Mouse (Mus musculus): ENCODE data around the gene Syce2. TPM values are rescaled to one million over a fixed set of nuclear protein-coding genes. Genes with fewer than 3 reads are reported as not detected.

Syce2 gene
- total and polyA plus RNA-seq, 3 experiments, result 0.54 TPM; not detected in 2

DNA sequence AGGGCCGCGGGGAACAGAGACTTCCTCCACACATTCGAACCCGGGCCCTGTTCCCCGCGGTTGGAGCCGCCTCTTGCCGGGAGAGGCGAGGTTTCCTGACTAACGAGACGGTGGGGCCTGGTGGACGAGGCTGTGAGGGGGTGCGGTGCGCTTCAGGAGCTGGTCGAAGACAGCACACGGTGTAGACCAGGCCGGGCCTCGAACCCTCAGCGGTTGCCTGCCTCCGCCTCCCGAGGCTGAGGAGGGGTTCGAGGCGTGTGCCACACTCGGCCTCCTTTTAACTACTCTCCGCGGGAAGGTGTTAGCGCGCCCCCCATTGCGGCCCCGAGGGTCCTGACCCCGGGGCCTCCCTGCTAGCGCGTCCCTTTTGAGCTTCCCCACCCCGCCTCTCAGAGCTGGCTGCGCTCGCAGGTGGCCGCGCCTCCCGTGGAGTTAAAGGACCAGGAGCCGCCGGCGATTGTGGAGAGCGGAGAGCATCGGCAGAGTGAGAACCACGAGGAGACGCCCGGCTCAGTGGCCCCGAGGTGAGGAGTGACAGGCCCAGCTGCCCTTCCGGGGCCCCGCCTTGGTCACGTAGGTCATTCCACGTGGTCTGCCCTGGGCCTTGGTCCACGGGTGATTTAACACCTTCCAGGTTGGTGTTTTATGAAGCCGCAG is 526 bp downstream of the Syce2 start:
- dilution Hi-C loops (cut with MboI; ENCODE audit: extremely low pct_ligation_motif_present, extremely low pct_unique_long_range_greater_than_20kb, low sequenced_read_pairs) (no loop called here), in situ Hi-C loops (cut with MboI; ENCODE audit: low pct_ligation_motif_present, low pct_unique_long_range_greater_than_20kb, low sequenced_read_pairs) (no loop called here)
- no peaks in the 10 kb centered on the region for H3K4me1 ChIP-seq (ENCODE audit: control insufficient read depth in 1 of 2, insufficient read depth in 2 of 2)
- H3K36me3 ChIP-seq (replicated peaks in 1 of 2; ENCODE audit: control insufficient read depth in 1 of 2, insufficient read depth in 1 of 2, low read length in 1 of 2), result peaks cover 23 to 70% of the 10 kb centered on the region in 2 experiments
- no peak overlapping the region for H3K4me3 ChIP-seq (replicated peaks in 1 of 3; ENCODE audit: low read depth in 2 of 3, low read length in 2 of 3, poor library complexity in 1 of 3)
- TF ChIP-seq MAZ (IDR thresholded peaks at IDR 0.05; ENCODE audit: low read depth, low read length), result no peak
- TF ChIP-seq SMC3 (IDR thresholded peaks at IDR 0.05; ENCODE audit: low read depth, low read length), result no peak
- no peak for TF ChIP-seq PAX5 (IDR thresholded peaks at IDR 0.05; ENCODE audit: low read length)
- no peak for TF ChIP-seq MEF2A (IDR thresholded peaks at IDR 0.05; ENCODE audit: borderline replicate concordance, low read depth, low read length)
- no peak for TF ChIP-seq JUND (conservative IDR thresholded peaks at IDR 0.05; ENCODE audit: low read depth, low read length)
- no peak for TF ChIP-seq IRF4 (IDR thresholded peaks at IDR 0.05; ENCODE audit: low read depth, low read length)
- H3K27me3 ChIP-seq (replicated peaks), result no peaks in the 10 kb centered on the region
- H3K9ac ChIP-seq (ENCODE audit: insufficient read depth, low read depth), result no peak overlapping the region
- no peaks in the 10 kb centered on the region for H3K79me2 ChIP-seq (replicated peaks; ENCODE audit: control insufficient read depth, extremely low read depth, insufficient read depth, poor library complexity, severe bottlenecking)
- no peaks in the 10 kb centered on the region for H3K9me3 ChIP-seq (replicated peaks; ENCODE audit: low read length)
- H3K4me2 ChIP-seq (ENCODE audit: insufficient read depth, low read depth, poor library complexity, severe bottlenecking), result no peak overlapping the region
- no peak for DNase-seq (ENCODE audit: extremely low read depth)
- no peak overlapping the region for H3K27ac ChIP-seq (ENCODE audit: insufficient read depth, low read depth)

DNA sequence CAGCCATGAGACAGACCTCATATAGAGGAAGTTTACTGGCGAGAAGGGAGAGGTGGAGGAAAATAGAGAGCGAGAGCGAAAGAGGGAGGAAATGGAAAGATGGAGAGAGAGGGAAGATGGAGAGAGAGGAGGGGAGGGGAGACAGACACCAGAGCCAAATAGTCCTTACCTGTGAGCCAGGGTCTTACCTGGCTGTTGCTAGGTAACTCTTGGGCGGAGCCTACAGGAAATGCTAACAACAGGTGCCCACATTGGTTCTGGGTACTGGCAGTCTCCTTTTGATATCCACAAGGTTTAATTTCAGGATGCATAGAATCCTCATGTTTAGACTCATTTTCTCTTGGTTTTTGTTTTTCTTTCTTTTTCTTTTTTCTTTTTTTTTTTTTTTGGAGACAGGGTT is 1.1 kb downstream of the Syce2 start:
- TF ChIP-seq IRF4 (IDR thresholded peaks at IDR 0.05; ENCODE audit: low read depth, low read length) (no peak), TBP (conservative IDR thresholded peaks at IDR 0.05; ENCODE audit: low read depth, low read length) (no peak), CTCF (conservative IDR thresholded peaks at IDR 0.05 in 1 of 2, IDR thresholded peaks at IDR 0.05 in 1 of 2; ENCODE audit: low read depth in 2 of 2, low read length in 2 of 2) (no peak), PAX5 (IDR thresholded peaks at IDR 0.05; ENCODE audit: low read length) (no peak)
- Histone ChIP-seq H3K79me2 (replicated peaks; ENCODE audit: control insufficient read depth, extremely low read depth, insufficient read depth, poor library complexity, severe bottlenecking) (no peaks in the 10 kb centered on the region), H3K4me3 (replicated peaks in 1 of 3; ENCODE audit: low read depth in 2 of 3, low read length in 2 of 3, poor library complexity in 1 of 3) (no peak overlapping the region), H3K9ac (ENCODE audit: insufficient read depth, low read depth) (no peak overlapping the region), H3K27me3 (replicated peaks) (no peaks in the 10 kb centered on the region), H3K4me2 (ENCODE audit: insufficient read depth, low read depth, poor library complexity, severe bottlenecking) (no peak overlapping the region), H3K4me1 (ENCODE audit: control insufficient read depth in 1 of 2, insufficient read depth in 2 of 2) (no peaks in the 10 kb centered on the region), H3K27ac (ENCODE audit: insufficient read depth, low read depth) (no peak overlapping the region), H3K9me3 (replicated peaks; ENCODE audit: low read length) (no peaks in the 10 kb centered on the region), H3K36me3 (replicated peaks in 1 of 2; ENCODE audit: control insufficient read depth in 1 of 2, insufficient read depth in 1 of 2, low read length in 1 of 2) (peaks cover 18 to 67% of the 10 kb centered on the region in 2 experiments)
- DNase-seq (ENCODE audit: extremely low read depth), result no peak
- dilution Hi-C loops (cut with MboI; ENCODE audit: extremely low pct_ligation_motif_present, extremely low pct_unique_long_range_greater_than_20kb, low sequenced_read_pairs) (no loop called here), in situ Hi-C loops (cut with MboI; ENCODE audit: low pct_ligation_motif_present, low pct_unique_long_range_greater_than_20kb, low sequenced_read_pairs) (no loop called here)

DNA sequence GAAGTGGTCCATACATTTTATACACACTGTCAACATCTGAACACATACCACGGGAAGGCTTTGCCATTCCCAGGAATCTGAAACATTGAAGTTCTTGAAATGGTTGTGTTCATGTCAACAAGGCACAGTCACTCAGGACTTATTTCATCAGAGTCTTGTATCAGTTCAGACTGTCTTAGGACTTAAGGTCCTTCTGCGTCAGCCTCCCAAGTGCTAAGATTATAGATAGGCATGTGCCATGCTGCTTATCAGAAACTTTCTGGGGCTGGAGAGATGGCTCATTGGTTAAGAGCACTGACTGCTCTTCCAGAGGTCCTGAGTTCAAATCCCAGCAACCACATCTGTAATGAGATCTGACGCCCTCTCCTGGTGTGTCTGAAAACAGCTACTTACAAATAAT is 2.4 kb downstream of the Syce2 start:
- peaks cover 4 to 53% of the 10 kb centered on the region in 2 experiments for H3K36me3 ChIP-seq (replicated peaks in 1 of 2; ENCODE audit: control insufficient read depth in 1 of 2, insufficient read depth in 1 of 2, low read length in 1 of 2)
- H3K79me2 ChIP-seq (replicated peaks; ENCODE audit: control insufficient read depth, extremely low read depth, insufficient read depth, poor library complexity, severe bottlenecking), result no peaks in the 10 kb centered on the region
- H3K27ac ChIP-seq (ENCODE audit: insufficient read depth, low read depth), result no peak overlapping the region
- H3K4me1 ChIP-seq (ENCODE audit: control insufficient read depth in 1 of 2, insufficient read depth in 2 of 2), result no peaks in the 10 kb centered on the region
- no peak overlapping the region for H3K4me3 ChIP-seq (replicated peaks in 1 of 3; ENCODE audit: low read depth in 2 of 3, low read length in 2 of 3, poor library complexity in 1 of 3)
- dilution Hi-C loops (cut with MboI; ENCODE audit: extremely low pct_ligation_motif_present, extremely low pct_unique_long_range_greater_than_20kb, low sequenced_read_pairs) (no loop called here), in situ Hi-C loops (cut with MboI; ENCODE audit: low pct_ligation_motif_present, low pct_unique_long_range_greater_than_20kb, low sequenced_read_pairs) (no loop called here)
- no peaks in the 10 kb centered on the region for H3K27me3 ChIP-seq (replicated peaks)
- H3K9ac ChIP-seq (ENCODE audit: insufficient read depth, low read depth), result no peak overlapping the region
- no peak for DNase-seq (ENCODE audit: extremely low read depth)
- H3K9me3 ChIP-seq (replicated peaks; ENCODE audit: low read length), result no peaks in the 10 kb centered on the region
- TF ChIP-seq ZMIZ1 (IDR thresholded peaks at IDR 0.05; ENCODE audit: low read depth, low read length) (no peak), PAX5 (IDR thresholded peaks at IDR 0.05; ENCODE audit: low read length) (no peak), GABPA (IDR thresholded peaks at IDR 0.05; ENCODE audit: insufficient replicate concordance, low read depth, low read length) (no peak), TBP (conservative IDR thresholded peaks at IDR 0.05; ENCODE audit: low read depth, low read length) (no peak), NRF1 (IDR thresholded peaks at IDR 0.05; ENCODE audit: low read depth, low read length) (no peak), ZC3H11A (IDR thresholded peaks at IDR 0.05; ENCODE audit: low read depth, low read length) (no peak), BHLHE40 (IDR thresholded peaks at IDR 0.05; ENCODE audit: low read depth, low read length) (no peak)
- H3K4me2 ChIP-seq (ENCODE audit: insufficient read depth, low read depth, poor library complexity, severe bottlenecking), result no peak overlapping the region

Measured in CH12.LX (cell line).